Mouse (Mus musculus) megakaryocyte, embryonic 14.5 days (primary cell): ENCODE measurements around the gene Lrfn1.

Experiments used
- FLI1 ChIP-seq: IDR thresholded peaks from 2 replicates; pipeline ENCODE4 v1.6.1; 2012; ENCODE audit warnings: low read length, inconsistent platforms, mixed read lengths
- GATA1 ChIP-seq: IDR thresholded peaks from 3 replicates; pipeline ENCODE4 v1.6.1; 2012; ENCODE audit warnings: mixed read lengths, low read length, inconsistent platforms, borderline replicate concordance

- no peak for TF ChIP-seq GATA1
- no peak for TF ChIP-seq FLI1
Observed at GRCm38 (mm10) chr7:28476191-28476590, 24.4 kb downstream of the Lrfn1 start.
